Mouse (Mus musculus) megakaryocyte, embryonic 14.5 days (primary cell): ENCODE results near the gene Aip. TPM values are rescaled to one million over a fixed set of nuclear protein-coding genes. Genes with fewer than 3 reads are reported as not detected.

Source experiments
- H3K27me3 ChIP-seq: replicated peaks from 2 replicates; pipeline ENCODE3; 2012; ENCODE audit warnings: inconsistent platforms
- H3K36me3 ChIP-seq: replicated peaks from 2 replicates; pipeline ENCODE3; 2012; ENCODE audit warnings: low read length, inconsistent platforms, mixed read lengths
- H3K4me1 ChIP-seq: 2 replicates; pipeline ENCODE4 v1.6.1; 2012; ENCODE audit warnings: inconsistent platforms
- H3K4me3 ChIP-seq: replicated peaks from 2 replicates; pipeline ENCODE3; 2012; ENCODE audit warnings: moderate library complexity, mild to moderate bottlenecking, inconsistent platforms
- H3K9me3 ChIP-seq: 2 replicates; pipeline ENCODE4 v1.6.1; 2012; ENCODE audit warnings: inconsistent platforms
- FLI1 ChIP-seq: IDR thresholded peaks from 2 replicates; pipeline ENCODE4 v1.6.1; 2012; ENCODE audit warnings: low read length, inconsistent platforms, mixed read lengths
- GATA1 ChIP-seq: IDR thresholded peaks from 3 replicates; pipeline ENCODE4 v1.6.1; 2012; ENCODE audit warnings: mixed read lengths, low read length, inconsistent platforms, borderline replicate concordance
- polyA plus RNA-seq: library from polyadenylated mRNA; stranded (reverse); fragments of >175 nt; gene quantifications from 2 replicates; pipeline ENCODE4 v1.2.3, GENCODE M21; 2012; ENCODE audit warnings: low replicate concordance; ENCODE audit not compliant: insufficient read depth

Gene Aip
- polyA plus RNA-seq, 1 experiment = 293 TPM

DNA sequence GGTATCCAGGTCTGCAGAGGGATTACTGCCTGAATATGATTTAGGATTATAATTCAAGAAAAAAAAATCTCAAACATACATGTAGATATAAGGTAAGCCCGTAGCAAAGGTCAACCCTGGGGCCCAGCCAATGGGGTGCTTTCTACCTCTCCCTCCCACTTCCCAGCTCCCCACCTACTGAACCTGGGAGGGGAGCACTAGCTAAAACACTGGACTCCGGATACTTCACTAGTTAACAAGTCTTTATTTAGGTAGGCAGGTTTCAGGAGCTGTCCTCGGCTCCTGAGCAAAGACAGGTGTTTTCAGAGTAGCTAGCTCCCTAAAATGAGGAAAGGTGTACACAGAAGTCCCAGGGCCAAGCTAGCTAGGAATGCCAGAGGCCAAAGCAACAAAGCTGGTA lies 38.4 kb upstream of the Aip start:
- no peaks in the 10 kb centered on the region for H3K9me3 ChIP-seq
- TF ChIP-seq GATA1 = no peak
- H3K27me3 ChIP-seq = no peaks in the 10 kb centered on the region
- H3K4me3 ChIP-seq = no peak overlapping the region
- peaks cover 29% of the 10 kb centered on the region for H3K36me3 ChIP-seq
- H3K4me1 ChIP-seq = peaks cover 75% of the 10 kb centered on the region

DNA sequence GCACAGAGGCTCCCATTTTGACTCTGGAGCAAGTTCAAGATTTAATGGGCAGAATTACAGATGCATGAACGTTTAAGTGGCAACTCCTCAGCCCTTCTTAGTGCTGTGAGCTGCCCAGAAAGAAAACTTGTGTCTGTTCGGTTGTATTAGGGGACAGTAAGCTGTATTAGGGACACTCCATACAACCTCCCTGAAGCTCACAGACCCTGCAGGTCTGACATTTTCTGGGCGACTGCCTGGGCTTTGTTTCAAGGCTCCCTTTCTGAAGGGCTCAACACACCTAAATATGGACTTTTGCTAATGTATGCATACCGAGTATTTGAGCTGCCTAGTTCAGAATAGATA lies 37.9 kb upstream of the Aip start:
- Histone ChIP-seq H3K27me3 (no peaks in the 10 kb centered on the region), H3K9me3 (no peaks in the 10 kb centered on the region), H3K4me1 (peaks cover 79% of the 10 kb centered on the region), H3K4me3 (peak overlapping the region; percentile 94), H3K36me3 (peaks cover 35% of the 10 kb centered on the region)
- TF ChIP-seq GATA1 = no peak
- no peak for TF ChIP-seq FLI1

DNA sequence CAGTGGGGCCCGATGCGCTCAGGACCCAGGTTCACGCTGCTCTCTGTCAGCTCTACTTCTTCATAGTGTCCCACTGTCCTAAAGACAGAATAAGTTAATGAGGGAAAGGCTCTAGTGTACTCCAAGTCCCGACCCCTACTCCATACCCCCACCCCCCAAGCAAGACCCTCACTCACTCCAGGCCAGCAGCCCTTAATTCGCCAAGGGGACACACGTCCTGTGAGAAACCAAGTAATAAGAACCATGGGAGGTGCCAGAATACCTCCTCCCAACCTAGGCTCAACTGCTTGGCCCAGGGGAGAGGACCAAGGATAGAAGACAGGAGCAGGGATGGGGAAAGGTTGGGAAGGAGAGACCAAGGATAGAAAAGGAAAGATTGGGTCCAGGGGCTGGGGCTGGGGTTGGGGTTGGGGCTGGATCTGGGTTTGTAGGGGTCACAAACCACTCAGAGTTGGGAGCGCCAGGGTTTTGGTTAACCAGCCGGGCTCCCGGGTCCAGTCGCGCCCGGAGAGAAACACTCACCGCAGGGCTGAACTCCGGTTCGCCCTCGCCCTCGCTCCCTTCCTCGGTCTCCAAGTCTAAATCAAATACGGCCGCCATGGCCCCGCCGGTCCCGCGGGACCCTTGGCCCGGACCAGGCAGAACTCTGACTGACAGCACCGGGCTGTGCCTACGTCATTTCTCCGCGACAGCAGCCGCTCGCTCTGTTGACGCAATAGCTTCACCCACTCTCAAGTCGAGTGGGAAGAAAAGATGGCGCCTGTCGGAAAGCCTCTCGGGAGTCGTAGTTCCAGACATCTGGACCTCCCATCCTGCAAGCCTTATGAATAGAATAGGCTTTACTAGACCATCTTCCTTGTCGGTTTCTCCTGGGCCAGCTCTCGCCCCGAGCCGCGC lies 37.2 kb upstream of the Aip start, which contains the start of gene Rps6kb2:
Gene Rps6kb2, minus strand, starts transcription at position 709 of the 897 bp plus-strand sequence.
- peaks cover 77% of the 10 kb centered on the region for H3K4me1 ChIP-seq
- H3K36me3 ChIP-seq = peaks cover 41% of the 10 kb centered on the region

DNA sequence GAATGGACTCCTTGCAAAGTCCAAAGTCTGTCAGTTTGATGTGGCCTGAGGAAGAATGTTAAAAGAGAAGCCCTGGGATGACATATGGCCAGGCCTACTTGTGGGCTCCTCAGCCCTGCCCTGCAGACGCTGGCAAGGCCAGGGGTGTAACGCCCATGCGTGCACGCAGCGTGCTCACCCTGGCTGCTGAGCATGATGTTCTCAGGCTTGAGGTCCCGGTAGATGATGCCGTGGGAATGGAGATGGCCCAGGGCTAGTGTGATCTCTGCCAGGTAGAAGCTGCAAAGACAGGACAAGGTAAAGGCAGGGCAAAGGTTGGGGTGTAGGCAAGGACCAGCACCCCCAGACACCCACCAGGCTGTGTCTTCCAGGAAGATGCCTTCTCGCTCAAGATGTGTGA lies 33.4 kb upstream of the Aip start:
- H3K27me3 ChIP-seq = no peaks in the 10 kb centered on the region
- peaks cover 78% of the 10 kb centered on the region for H3K36me3 ChIP-seq

More for the DNA sequence above, 37.2 kb upstream of the Aip start, which contains the start of gene Rps6kb2:
- Histone ChIP-seq H3K4me3 (peak within 1 kb of the TSS; percentile 94), H3K27me3 (no peaks in the 10 kb centered on the region), H3K9me3 (no peaks in the 10 kb centered on the region)
- TF ChIP-seq FLI1 (no peak), GATA1 (no peak)

DNA sequence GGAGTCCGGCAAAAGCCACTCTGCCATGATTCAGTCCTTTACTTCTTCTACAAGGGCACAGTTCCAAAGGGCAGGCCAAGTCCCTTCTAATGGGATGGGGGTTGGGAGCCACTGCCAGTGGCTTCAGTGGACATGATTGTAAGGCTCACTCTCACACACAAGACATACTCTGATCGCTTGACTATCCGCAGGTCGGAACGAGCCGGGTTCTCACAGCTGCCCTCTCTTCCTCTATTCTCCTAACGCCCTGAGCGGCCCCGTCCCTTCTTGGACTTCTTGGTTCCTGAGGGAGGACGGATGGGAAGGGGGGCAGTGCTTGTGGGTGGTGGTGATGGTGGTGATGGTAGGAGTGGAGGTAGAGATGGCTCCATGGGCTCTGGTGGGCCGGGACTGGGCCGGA lies 31.1 kb upstream of the Aip start:
- peaks cover 82% of the 10 kb centered on the region for H3K4me1 ChIP-seq
- no peaks in the 10 kb centered on the region for H3K27me3 ChIP-seq
- no peaks in the 10 kb centered on the region for H3K9me3 ChIP-seq
- no peak overlapping the region for H3K4me3 ChIP-seq
- H3K36me3 ChIP-seq = peaks cover 97% of the 10 kb centered on the region
- TF ChIP-seq GATA1 (no peak), FLI1 (no peak)

More for the DNA sequence above, 33.4 kb upstream of the Aip start:
- peaks cover 76% of the 10 kb centered on the region for H3K4me1 ChIP-seq
- H3K9me3 ChIP-seq = no peaks in the 10 kb centered on the region
- no peak overlapping the region for H3K4me3 ChIP-seq
- TF ChIP-seq FLI1 (no peak), GATA1 (no peak)

- TF ChIP-seq FLI1 (no peak), GATA1 (no peak)
- no peak overlapping the region for H3K4me3 ChIP-seq
- peaks cover 85% of the 10 kb centered on the region for H3K4me1 ChIP-seq
- H3K9me3 ChIP-seq = no peaks in the 10 kb centered on the region
- no peaks in the 10 kb centered on the region for H3K27me3 ChIP-seq
- peaks cover 97% of the 10 kb centered on the region for H3K36me3 ChIP-seq
Measured at GRCm38 (mm10) chr19:4156073-4156579, 30.5 kb upstream of the Aip start.

GRCm38 (mm10) chr19:4155223-4156072 lies 29.8 kb upstream of the Aip start:
- TF ChIP-seq GATA1 = no peak
- TF ChIP-seq FLI1 = no peak
- H3K27me3 ChIP-seq = no peaks in the 10 kb centered on the region
- H3K36me3 ChIP-seq = peaks cover 97% of the 10 kb centered on the region
- peaks cover 87% of the 10 kb centered on the region for H3K4me1 ChIP-seq
- H3K4me3 ChIP-seq = peak overlapping the region; percentile 81
- H3K9me3 ChIP-seq = no peaks in the 10 kb centered on the region

DNA sequence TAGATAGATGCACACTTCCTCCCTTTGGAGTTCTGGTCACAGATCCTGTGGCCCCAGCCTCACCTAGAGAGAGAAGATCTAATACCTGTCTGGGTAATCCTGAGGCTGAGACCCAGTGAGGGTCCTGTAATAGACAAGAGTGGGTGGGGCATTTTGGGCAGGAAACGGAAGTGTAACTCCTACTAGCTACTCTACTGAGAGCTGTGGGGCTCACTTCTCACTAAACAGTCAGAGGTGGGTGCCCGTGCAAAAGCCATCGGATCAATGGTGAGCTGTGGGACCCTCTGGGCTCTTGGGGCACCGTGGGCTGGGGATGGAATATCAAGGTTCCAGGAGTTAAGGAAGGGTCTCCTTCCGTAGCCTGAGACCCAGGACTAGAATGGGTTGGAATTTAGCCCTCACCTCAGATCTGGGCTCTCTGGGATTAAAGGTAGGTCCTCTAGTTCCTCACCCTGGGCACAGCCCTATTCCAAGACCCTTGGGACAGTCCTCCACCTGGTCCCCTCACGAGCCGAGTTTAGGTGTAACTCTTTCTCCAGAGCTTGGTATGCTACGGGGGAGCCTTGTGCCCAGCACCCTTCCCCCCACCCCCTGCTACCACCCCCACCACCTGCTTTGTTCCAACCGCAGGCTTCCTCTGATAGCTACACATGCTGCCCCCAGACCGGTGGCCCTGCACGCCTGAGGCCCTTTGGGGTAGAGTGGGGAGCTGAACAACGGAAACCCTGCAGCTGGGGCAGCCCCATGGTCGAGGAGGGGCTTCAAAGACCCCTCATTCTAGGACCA lies 29.0 kb upstream of the Aip start:
- H3K9me3 ChIP-seq = no peaks in the 10 kb centered on the region
- H3K4me1 ChIP-seq = peaks cover 93% of the 10 kb centered on the region
- TF ChIP-seq FLI1 = no peak
- TF ChIP-seq GATA1 = no peak
- H3K27me3 ChIP-seq = no peaks in the 10 kb centered on the region
- peak overlapping the region; percentile 81 for H3K4me3 ChIP-seq
- peaks cover 99% of the 10 kb centered on the region for H3K36me3 ChIP-seq

DNA sequence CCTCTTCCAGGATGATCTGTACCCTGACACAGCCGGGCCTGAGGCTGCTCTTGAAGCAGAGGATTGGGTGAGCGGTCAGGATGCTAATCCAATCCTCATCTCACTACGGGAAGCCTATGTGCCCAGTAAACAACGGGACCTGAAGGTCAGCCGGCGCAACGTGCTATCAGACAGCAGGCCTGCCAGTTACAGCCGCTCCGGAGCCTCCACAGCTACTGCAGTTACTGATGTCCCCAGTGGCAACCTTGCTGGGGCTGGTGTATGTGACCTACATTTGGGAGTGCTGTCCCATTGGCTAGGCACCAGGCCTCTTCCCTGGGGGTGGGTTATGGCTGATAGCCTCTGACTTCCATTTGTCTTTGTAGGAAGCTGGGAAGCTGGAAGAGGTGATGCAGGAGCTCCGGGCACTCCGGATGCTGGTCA lies 27.6 kb upstream of the Aip start, which contains the start of gene Ptprcap:
Gene Ptprcap, plus strand, starts transcription at position 373 of the 423 bp plus-strand sequence.
- H3K27me3 ChIP-seq = no peaks in the 10 kb centered on the region
- TF ChIP-seq FLI1 (no peak), GATA1 (no peak)
- H3K4me3 ChIP-seq = peak within 1 kb of the TSS; percentile 81
- H3K4me1 ChIP-seq = peaks cover 94% of the 10 kb centered on the region
- H3K36me3 ChIP-seq = peaks cover 92% of the 10 kb centered on the region
- H3K9me3 ChIP-seq = no peaks in the 10 kb centered on the region
